Mouse (Mus musculus) subcutaneous adipose tissue, adult 2 months (tissue): ENCODE data around the gene Gm5416. TPM values are rescaled to one million over a fixed set of nuclear protein-coding genes. Genes with fewer than 3 reads are reported as not detected.

Source experiments
- polyA plus RNA-seq: library from polyadenylated mRNA; depleted of rRNA; stranded (reverse); fragments of >200 nt; gene quantifications from 2 replicates; pipeline ENCODE4 v1.2.3, GENCODE M21; 2012; ENCODE audit warnings: low replicate concordance; rRNA removed

Gene Gm5416
- polyA plus RNA-seq = not detected in 2 replicates

GRCm38 (mm10) chr16:36209967-36210453 is at the start of gene Gm5416:
TSS of gene Gm5416 (plus strand) at chr16:36210403.

GRCm38 (mm10) chr16:36183912-36184311 is 26.3 kb upstream of the Gm5416 start, which contains the start of gene Gm5483:
TSS of gene Gm5483 (plus strand) at chr16:36184212.

GRCm38 (mm10) chr16:36221168-36221567 is 11.0 kb downstream of the Gm5416 start, which contains the start of gene 2010005H15Rik:
TSS of gene 2010005H15Rik (plus strand) at chr16:36221468.

Other genes with a start within 250 kb of the Gm5416 start
- 8.6 and 9.2 TPM in 2 replicates for gene Kpna1, start 231.7 kb upstream of the Gm5416 start, polyA plus RNA-seq
- 3.1 and 3.7 TPM in 2 replicates for gene Wdr5b, start 169.2 kb upstream of the Gm5416 start, polyA plus RNA-seq
- gene Fam162a, start 138.8 kb upstream of the Gm5416 start, polyA plus RNA-seq = 44.6 and 93.4 TPM in 2 replicates
- gene Ccdc58, start 138.7 kb upstream of the Gm5416 start, polyA plus RNA-seq = 6.6 and 7.4 TPM in 2 replicates
- not detected in 2 replicates for gene Csta1, start 79.2 kb upstream of the Gm5416 start, polyA plus RNA-seq
- not detected in 2 replicates for gene Stfa2l1, start 53.6 kb upstream of the Gm5416 start, polyA plus RNA-seq
- gene Gm5483, start 26.2 kb upstream of the Gm5416 start, polyA plus RNA-seq = not detected in 2 replicates
- gene 2010005H15Rik, start 11.1 kb downstream of the Gm5416 start, polyA plus RNA-seq = not detected in 2 replicates
- gene Stfa1, start 66.5 kb downstream of the Gm5416 start, polyA plus RNA-seq = not detected in 2 replicates
- gene BC117090, start 123.9 kb downstream of the Gm5416 start, polyA plus RNA-seq = not detected in 2 replicates
- not detected in 2 replicates for gene BC100530, start 157.3 kb downstream of the Gm5416 start, polyA plus RNA-seq
- gene Stfa2, start 198.1 kb downstream of the Gm5416 start, polyA plus RNA-seq = not detected in 2 replicates
- not detected in 2 replicates for gene Stfa3, start 245.0 kb downstream of the Gm5416 start, polyA plus RNA-seq